Mouse (Mus musculus) spleen, postnatal 4 days (tissue): ENCODE measurements at regions not wholly inside any gene's neighbourhood (a gene's known extent, or its start where the extent isn't known, plus 50 kb on each side); places are given as distances from the start of the nearest gene placed in this dataset.

ENCODE experiments used
- DNase-seq, 2 experiments: peaks; one replicate each; pipeline ENCODE4 v3.0.0; 2022; ENCODE audit warnings: low spot score in 2 of 2

- DNase-seq, result no peak
Observed at GRCm38 (mm10) chr8:10713515-10714042, 294.7 kb downstream of the Irs2 start.

DNA sequence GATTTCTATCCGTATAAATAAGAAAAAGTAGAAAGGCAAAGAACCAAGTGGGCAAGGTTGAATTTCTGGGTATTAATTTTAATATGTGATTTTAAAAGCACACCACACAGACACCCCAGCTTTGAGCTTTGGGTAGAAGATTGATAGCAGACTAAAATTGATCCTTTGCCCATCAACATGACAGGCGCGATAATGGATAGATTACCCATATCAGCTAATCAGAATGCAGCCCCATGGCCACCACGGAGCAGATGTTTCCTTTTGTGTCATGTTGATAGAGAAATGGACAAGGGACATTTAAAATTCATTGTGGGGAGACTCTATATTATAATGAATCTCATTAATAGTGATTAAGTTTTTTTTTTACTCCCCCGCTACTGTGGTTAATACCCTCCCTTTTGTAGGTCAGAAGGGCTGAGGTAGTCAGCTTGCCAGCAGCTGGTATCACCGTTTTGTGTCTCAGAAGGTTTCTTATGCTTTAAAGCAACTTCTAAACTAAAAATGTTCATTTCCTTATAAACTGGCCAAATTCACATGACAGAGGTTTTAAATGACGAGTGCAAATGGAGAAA, 296.1 kb downstream of the Irs2 start:
- DNase-seq, result no peak

GRCm38 (mm10) chr8:10711474-10711873, 296.8 kb downstream of the Irs2 start:
- DNase-seq, result no peak

GRCm38 (mm10) chr8:10708509-10708908, 299.7 kb downstream of the Irs2 start:
- no peak for DNase-seq

GRCm38 (mm10) chr8:10707122-10707521, 301.1 kb downstream of the Irs2 start:
- no peak for DNase-seq

- no peak for DNase-seq
Observed at GRCm38 (mm10) chr8:10705909-10706308, 302.3 kb downstream of the Irs2 start.

GRCm38 (mm10) chr8:10702755-10703154, 305.5 kb downstream of the Irs2 start:
- DNase-seq, result no peak

DNA sequence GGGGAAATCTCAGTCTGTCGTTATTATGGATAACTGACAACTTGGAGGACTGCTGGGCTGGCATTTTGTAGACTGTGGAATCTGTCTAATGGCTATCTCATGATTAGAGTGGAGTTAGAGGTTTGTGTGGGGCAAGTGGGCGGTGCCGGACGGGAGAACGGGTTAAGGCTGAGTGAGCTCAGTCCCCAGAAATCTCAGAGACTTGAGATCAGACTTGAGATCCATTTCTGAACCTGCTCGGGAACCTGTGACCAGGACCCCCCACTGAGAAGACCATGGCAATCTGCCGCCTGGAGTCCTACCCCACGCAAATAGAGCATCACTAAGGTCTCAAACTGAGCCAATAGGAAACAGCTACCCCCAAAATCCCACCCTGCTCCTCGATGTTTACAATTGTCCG, 306.0 kb downstream of the Irs2 start:
- no peak for DNase-seq

- DNase-seq, result no peak
Observed at GRCm38 (mm10) chr8:10701648-10702061, 306.6 kb downstream of the Irs2 start.

GRCm38 (mm10) chr8:10701226-10701625, 307.0 kb downstream of the Irs2 start:
- no peak for DNase-seq

- no peak for DNase-seq
Observed at GRCm38 (mm10) chr8:10699669-10700068, 308.6 kb downstream of the Irs2 start.

- no peak for DNase-seq
Observed at GRCm38 (mm10) chr8:10695181-10695580, 313.1 kb downstream of the Irs2 start.

DNA sequence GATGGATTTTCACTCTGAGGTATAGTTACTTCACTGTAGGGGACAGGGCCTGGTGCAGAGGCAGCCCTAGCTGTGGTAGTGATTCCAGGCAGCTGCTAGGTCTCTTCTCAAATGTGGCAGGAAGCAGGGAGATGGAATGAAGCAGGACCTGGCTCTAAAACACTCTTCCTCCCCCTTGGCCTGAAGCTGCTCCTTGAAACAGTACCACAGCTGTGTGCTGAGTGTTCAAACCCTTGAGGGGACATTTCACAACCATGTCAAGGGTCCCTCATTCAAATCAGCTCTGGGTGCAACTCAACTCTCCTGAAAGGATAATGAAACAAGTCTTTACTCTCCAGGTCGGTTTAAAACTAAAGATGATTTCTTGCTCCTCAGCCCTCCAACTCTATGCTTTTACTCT, 317.6 kb downstream of the Irs2 start:
- DNase-seq, result no peak

DNA sequence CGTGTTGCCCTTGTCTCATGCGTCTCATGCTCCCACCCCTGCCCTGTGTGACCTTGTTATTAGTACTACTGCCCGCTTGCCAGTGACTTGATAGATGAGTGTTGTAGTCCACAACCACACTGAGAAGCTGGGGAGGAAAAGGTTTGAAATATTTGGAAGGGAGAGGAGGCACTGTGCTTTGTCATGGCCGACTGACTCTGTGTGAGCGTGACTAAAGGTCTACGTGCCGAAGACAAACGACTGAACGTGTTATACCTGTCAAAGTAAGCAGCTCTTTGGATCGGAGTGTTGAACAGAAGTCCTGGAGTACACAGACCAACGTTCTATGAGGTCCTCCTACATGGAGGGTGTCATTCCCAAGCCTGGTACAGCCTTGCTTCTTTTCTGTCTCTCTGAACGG, 318.4 kb downstream of the Irs2 start:
- DNase-seq, result no peak

GRCm38 (mm10) chr8:10687867-10688561, 320.2 kb downstream of the Irs2 start:
- DNase-seq, result no peak
